Mouse (Mus musculus) spleen, postnatal 14 days (tissue): ENCODE data around the gene Egln2.

Experiments used
- DNase-seq, 2 experiments: peaks; one replicate each; pipeline ENCODE4 v3.0.0; 2021 to 2022; ENCODE audit warnings: low spot score in 2 of 2

Gene Egln2

GRCm38 (mm10) chr7:27132588-27132987 is 34.0 kb downstream of the Egln2 start:
- DNase-seq = peak in 1 of 2 experiments; percentile 10

GRCm38 (mm10) chr7:27131387-27131786 is 35.2 kb downstream of the Egln2 start:
- no peak for DNase-seq

- DNase-seq = no peak
These were observed 35.9 kb downstream of the Egln2 start for GRCm38 (mm10) chr7:27130521-27131370.

GRCm38 (mm10) chr7:27129811-27130210 is 36.8 kb downstream of the Egln2 start:
- DNase-seq = no peak

GRCm38 (mm10) chr7:27128946-27129345 is 37.7 kb downstream of the Egln2 start:
- no peak for DNase-seq

- no peak for DNase-seq
These were observed 38.4 kb downstream of the Egln2 start for GRCm38 (mm10) chr7:27128162-27128561.

- DNase-seq = no peak
These were observed 41.6 kb downstream of the Egln2 start for GRCm38 (mm10) chr7:27124969-27125368.

- no peak for DNase-seq
These were observed 42.2 kb downstream of the Egln2 start for GRCm38 (mm10) chr7:27124305-27124832.

- DNase-seq = no peak
These were observed 46.9 kb downstream of the Egln2 start, which contains the start of gene Cyp2f2 for GRCm38 (mm10) chr7:27119676-27120075. Cyp2f2 (plus strand) TSS chr7:27119909.

GRCm38 (mm10) chr7:27118033-27118511 is 48.5 kb downstream of the Egln2 start:
- no peak for DNase-seq

GRCm38 (mm10) chr7:27111987-27112386 is 54.6 kb downstream of the Egln2 start:
- no peak for DNase-seq

- no peak for DNase-seq
These were observed 55.6 kb downstream of the Egln2 start for GRCm38 (mm10) chr7:27111038-27111437.

- DNase-seq = no peak
These were observed 56.3 kb downstream of the Egln2 start for GRCm38 (mm10) chr7:27110327-27110726.
